Mouse (Mus musculus) limb, embryonic 11.5 days (tissue): Measurements from ENCODE around the gene Gabrb3. TPM values are rescaled to one million over a fixed set of nuclear protein-coding genes. Genes with fewer than 3 reads are reported as not detected.

ENCODE experiments used
- ATAC-seq: fragments of 200-750 bp; cut with Nextera tagmentation; 2 replicates; pipeline ENCODE4 v1.8.0; 2017; ENCODE audit warnings: low read depth; ENCODE audit not compliant: insufficient number of reproducible peaks, low FRiP score, low TSS enrichment
- DNase-seq: peaks from one replicate; pipeline ENCODE4 v3.0.0-alpha.2; 2015; ENCODE audit warnings: low spot score
- H3K27ac ChIP-seq: fragments of 300-500 bp; sonication (generic); replicated peaks from 2 replicates; pipeline ENCODE4 v1.5.1; 2014; ENCODE audit warnings: low read depth, mild to moderate bottlenecking, low read length
- H3K27me3 ChIP-seq: fragments of 300-500 bp; sonication (generic); 2 replicates; pipeline ENCODE4 v1.6.1; 2014; ENCODE audit warnings: mild to moderate bottlenecking, low read length, mixed read lengths; ENCODE audit not compliant: control insufficient read depth, insufficient read depth
- H3K36me3 ChIP-seq: fragments of 300-500 bp; sonication (generic); 2 replicates; pipeline ENCODE4 v1.6.1; 2014; ENCODE audit warnings: mild to moderate bottlenecking, low read length, moderate library complexity, mixed read lengths; ENCODE audit not compliant: control insufficient read depth, insufficient read depth
- H3K4me1 ChIP-seq: fragments of 300-500 bp; sonication (generic); 2 replicates; pipeline ENCODE4 v1.6.1; 2014; ENCODE audit warnings: low read length, mixed read lengths; ENCODE audit not compliant: control insufficient read depth, insufficient read depth
- H3K4me2 ChIP-seq: fragments of 300-500 bp; sonication (generic); 2 replicates; pipeline ENCODE4 v1.6.1; 2014; ENCODE audit warnings: low read depth, mild to moderate bottlenecking, moderate library complexity; ENCODE audit not compliant: severe bottlenecking
- H3K4me3 ChIP-seq: fragments of 300-500 bp; sonication (generic); 2 replicates; pipeline ENCODE4 v1.5.1; 2014; ENCODE audit warnings: low read depth, low read length
- H3K9ac ChIP-seq: fragments of 300-500 bp; sonication (generic); 2 replicates; pipeline ENCODE4 v1.6.1; 2014; ENCODE audit warnings: mild to moderate bottlenecking, low read length
- H3K9me3 ChIP-seq: fragments of 300-500 bp; sonication (generic); 2 replicates; pipeline ENCODE4 v1.6.1; 2016; ENCODE audit warnings: low read length; ENCODE audit not compliant: control insufficient read depth
- WGBS: fragments of 180-500 bp; shearing (Covaris S2); extraction: QIAGEN DNeasy Blood & Tissue Kit; methylation state at CpG from one replicate; pipeline ENCODE4 v1.1.7; 2014; 5-methylcytosine and 5-hydroxymethylcytosine counted together
- polyA plus RNA-seq: library from polyadenylated mRNA; unstranded; fragments of >200 nt; fragmentation: Nextera tagmentation; extraction: Ambion mirVana; gene quantifications from 2 replicates; pipeline ENCODE4 v1.2.1, GENCODE M21; 2014

The Gabrb3 gene
- polyA plus RNA-seq, 1 experiment from 2014 or later = 0.69 TPM

DNA sequence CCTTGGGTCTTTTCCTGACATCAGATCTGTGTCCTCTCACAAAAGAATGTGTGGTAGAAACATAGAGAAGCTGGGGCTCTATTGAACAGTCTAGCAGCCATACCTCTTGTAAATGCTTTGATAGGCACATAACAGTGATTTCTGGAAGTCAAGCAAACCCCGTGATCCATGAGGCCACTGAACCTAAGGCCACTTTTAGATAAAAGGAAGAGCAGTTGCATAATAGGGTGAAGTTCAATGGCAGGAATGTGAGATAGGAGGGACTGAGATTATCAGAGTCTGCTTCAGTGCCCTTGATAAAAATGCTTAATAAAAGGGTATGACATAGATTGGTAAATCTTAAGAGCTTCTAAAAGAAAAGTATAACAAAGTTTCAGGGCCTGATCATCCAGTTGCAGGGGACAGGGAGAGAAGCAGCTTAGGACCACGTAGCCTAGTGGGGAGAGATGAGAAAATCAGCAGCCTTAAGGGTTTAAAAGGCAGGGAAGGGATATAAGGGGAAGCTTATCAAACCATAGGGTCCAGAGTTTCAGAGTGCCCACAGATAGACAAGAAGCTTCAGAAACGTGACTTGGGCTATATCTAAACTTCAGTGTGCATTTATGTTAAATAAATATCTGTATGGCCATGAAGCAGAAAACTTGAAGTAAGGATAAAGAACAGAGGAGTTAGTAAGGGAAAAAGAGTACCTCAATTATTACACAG lies 141.4 kb downstream of the Gabrb3 start:
- Histone ChIP-seq H3K4me3 (no peak overlapping the region), H3K9ac (no peak overlapping the region), H3K36me3 (no peaks in the 10 kb centered on the region), H3K4me1 (no peaks in the 10 kb centered on the region), H3K9me3 (no peaks in the 10 kb centered on the region), H3K27ac (no peak overlapping the region), H3K27me3 (no peaks in the 10 kb centered on the region), H3K4me2 (no peak overlapping the region)
- 75% methylated on average over 3 of the region's 3 CpGs for WGBS
- DNase-seq (no peak), ATAC-seq (no peak)

- no peak overlapping the region for H3K4me2 ChIP-seq
- no peak overlapping the region for H3K27ac ChIP-seq
- ATAC-seq (no peak), DNase-seq (no peak)
- WGBS = 95% methylated on average over 12 of the region's 12 CpGs
- no peaks in the 10 kb centered on the region for H3K4me1 ChIP-seq
- no peaks in the 10 kb centered on the region for H3K36me3 ChIP-seq
- H3K9me3 ChIP-seq = no peaks in the 10 kb centered on the region
- H3K27me3 ChIP-seq = no peaks in the 10 kb centered on the region
- no peak overlapping the region for H3K9ac ChIP-seq
- H3K4me3 ChIP-seq = no peak overlapping the region
Observed at GRCm38 (mm10) chr7:57564403-57564802, 144.9 kb downstream of the Gabrb3 start.

GRCm38 (mm10) chr7:57590451-57591248 lies 171.2 kb downstream of the Gabrb3 start:
- Histone ChIP-seq H3K4me3 (peak overlapping the region; percentile 56), H3K9me3 (no peaks in the 10 kb centered on the region), H3K27ac (no peak overlapping the region), H3K27me3 (peaks cover 20% of the 10 kb centered on the region), H3K4me1 (0 out of 2 replicates have a peak, but pooled peaks cover 5% of the 10 kb centered on the region), H3K36me3 (no peaks in the 10 kb centered on the region), H3K9ac (no peak overlapping the region), H3K4me2 (peak overlapping the region; percentile 94)
- peak; percentile 83 for DNase-seq
- ATAC-seq = peak; percentile 91
- WGBS = under 1% methylated on average over 45 of the region's 74 CpGs

GRCm38 (mm10) chr7:57591249-57591577 lies 171.7 kb downstream of the Gabrb3 start:
- H3K36me3 ChIP-seq = no peaks in the 10 kb centered on the region
- DNase-seq = no peak
- no peak overlapping the region for H3K27ac ChIP-seq
- H3K27me3 ChIP-seq = peaks cover 20% of the 10 kb centered on the region
- H3K9me3 ChIP-seq = no peaks in the 10 kb centered on the region
- H3K9ac ChIP-seq = no peak overlapping the region
- peak; percentile 74 for ATAC-seq
- H3K4me3 ChIP-seq = peak overlapping the region; percentile 56
- H3K4me1 ChIP-seq = 0 out of 2 replicates have a peak, but pooled peaks cover 5% of the 10 kb centered on the region
- peak overlapping the region; percentile 94 for H3K4me2 ChIP-seq
- WGBS = under 1% methylated on average over 25 of the region's 34 CpGs

DNA sequence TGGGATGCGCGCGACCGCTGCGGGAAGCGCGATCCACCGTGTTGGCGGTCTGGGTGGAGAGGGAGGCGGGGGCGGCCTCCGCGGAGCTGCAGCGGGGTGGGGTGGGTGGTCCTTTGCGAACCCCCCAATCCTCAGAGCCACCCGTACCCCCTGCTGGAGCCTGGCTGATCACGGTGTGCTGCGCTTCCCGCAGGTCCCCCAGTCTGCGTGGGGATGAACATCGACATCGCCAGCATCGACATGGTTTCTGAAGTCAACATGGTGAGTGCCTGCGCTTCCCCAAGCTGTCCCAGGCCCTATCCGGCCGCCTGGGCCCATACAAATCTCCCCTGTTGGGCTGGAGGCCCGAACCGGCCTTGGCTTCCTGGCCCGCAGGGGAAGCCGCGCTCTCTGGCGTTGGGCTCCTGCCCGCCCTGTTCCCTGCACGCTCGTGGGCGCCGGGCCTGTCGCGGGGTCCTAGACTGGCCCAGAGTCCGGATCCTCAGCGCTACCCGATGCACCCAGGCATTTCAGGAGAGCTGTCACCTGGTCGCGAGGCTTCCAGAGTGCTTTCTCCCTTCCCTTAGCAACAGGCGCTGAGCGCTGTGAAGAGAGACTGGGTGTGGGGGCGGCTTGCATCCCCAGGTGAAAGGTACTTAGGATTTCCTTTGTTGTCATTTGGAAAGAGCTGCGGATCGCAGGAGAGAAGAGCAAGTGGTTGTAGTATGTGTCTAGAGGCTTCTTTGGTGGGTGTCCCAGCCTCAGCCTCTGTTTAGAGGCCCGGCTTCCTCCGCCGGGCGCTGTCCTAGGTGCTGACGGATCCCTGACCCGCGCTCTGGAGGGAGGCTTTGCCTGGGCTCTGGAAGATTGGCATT lies 172.3 kb downstream of the Gabrb3 start:
- peak overlapping the region; percentile 56 for H3K4me3 ChIP-seq
- ATAC-seq = peak; percentile 60
- no peak overlapping the region for H3K9ac ChIP-seq
- under 1% methylated on average over 54 of the region's 56 CpGs for WGBS
- H3K4me1 ChIP-seq = 0 out of 2 replicates have a peak, but pooled peaks cover 5% of the 10 kb centered on the region
- no peaks in the 10 kb centered on the region for H3K36me3 ChIP-seq
- H3K27me3 ChIP-seq = peaks cover 20% of the 10 kb centered on the region
- peak; percentile 86 for DNase-seq
- peak overlapping the region; percentile 94 for H3K4me2 ChIP-seq
- no peak overlapping the region for H3K27ac ChIP-seq
- no peaks in the 10 kb centered on the region for H3K9me3 ChIP-seq

- DNase-seq = no peak
- Histone ChIP-seq H3K4me3 (no peak overlapping the region), H3K36me3 (no peaks in the 10 kb centered on the region), H3K9me3 (no peaks in the 10 kb centered on the region), H3K4me2 (no peak overlapping the region), H3K27ac (no peak overlapping the region), H3K27me3 (no peaks in the 10 kb centered on the region), H3K4me1 (no peaks in the 10 kb centered on the region), H3K9ac (no peak overlapping the region)
- no peak for ATAC-seq
- WGBS = 69% methylated on average over 5 of the region's 5 CpGs
Observed at GRCm38 (mm10) chr7:57597341-57597740, 177.8 kb downstream of the Gabrb3 start.

DNA sequence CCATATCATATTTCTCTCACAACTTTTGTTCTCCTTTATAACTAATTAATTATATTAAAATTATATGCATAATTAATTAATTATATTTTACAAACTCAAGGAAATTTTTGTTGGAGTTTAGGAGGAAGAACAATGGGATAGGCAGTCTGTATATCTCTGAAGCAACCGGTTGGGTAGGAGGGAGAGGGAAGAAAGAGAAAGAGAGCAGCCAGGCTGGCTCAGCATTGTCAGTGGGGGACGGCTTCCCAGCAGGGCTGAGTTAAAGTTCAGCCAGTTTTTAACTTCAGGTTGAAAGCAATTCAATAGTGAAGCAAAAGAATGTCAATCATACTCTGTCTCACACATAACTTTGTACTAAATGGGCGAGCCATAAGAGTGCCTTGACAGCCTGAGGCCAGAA lies 199.2 kb downstream of the Gabrb3 start:
- ATAC-seq (no peak), DNase-seq (no peak)
- no peaks in the 10 kb centered on the region for H3K36me3 ChIP-seq
- 60% methylated on average over 3 of the region's 3 CpGs for whole genome bisulfite sequencing
- no peaks in the 10 kb centered on the region for H3K27me3 ChIP-seq
- no peak overlapping the region for H3K4me3 ChIP-seq
- no peaks in the 10 kb centered on the region for H3K9me3 ChIP-seq
- H3K4me2 ChIP-seq = no peak overlapping the region
- no peak overlapping the region for H3K27ac ChIP-seq
- H3K4me1 ChIP-seq = no peaks in the 10 kb centered on the region
- no peak overlapping the region for H3K9ac ChIP-seq

DNA sequence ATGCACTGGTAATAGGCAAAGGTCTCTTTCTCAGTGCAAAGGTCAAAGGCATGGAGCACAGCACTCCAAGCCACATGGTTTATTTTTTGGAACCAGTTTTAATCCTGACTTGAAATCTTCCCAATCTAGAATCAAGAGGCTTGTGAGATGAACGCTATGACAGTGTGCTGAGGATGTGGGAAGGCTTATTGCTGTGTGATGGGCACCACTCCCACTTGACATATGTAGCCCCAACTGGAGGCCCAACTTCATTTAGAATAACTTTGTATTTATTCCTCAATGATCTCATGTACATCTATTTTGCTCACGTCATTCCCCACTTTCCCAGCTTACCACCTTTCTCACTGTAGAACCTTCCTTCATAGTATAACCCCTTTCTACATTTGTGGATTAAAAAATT lies 200.5 kb downstream of the Gabrb3 start:
- no peak for ATAC-seq
- Histone ChIP-seq H3K27me3 (no peaks in the 10 kb centered on the region), H3K9ac (no peak overlapping the region), H3K4me1 (no peaks in the 10 kb centered on the region), H3K36me3 (no peaks in the 10 kb centered on the region), H3K9me3 (no peaks in the 10 kb centered on the region), H3K4me3 (no peak overlapping the region), H3K27ac (no peak overlapping the region), H3K4me2 (no peak overlapping the region)
- WGBS = 91% methylated on average over 2 of the region's 2 CpGs
- no peak for DNase-seq
